Mouse (Mus musculus): ENCODE measurements at regions not wholly inside any gene's neighbourhood (a gene's known extent, or its start where the extent isn't known, plus 50 kb on each side); places are given as distances from the start of the nearest gene placed in this dataset.

- no peak for TF ChIP-seq CTCF (IDR thresholded peaks at IDR 0.05; ENCODE audit: control insufficient read depth, insufficient read depth, low read length)
- TF ChIP-seq POLR2A (IDR thresholded peaks at IDR 0.05; ENCODE audit: borderline replicate concordance, control insufficient read depth, low read depth, low read length): no peak
Measured at GRCm38 (mm10) chr9:41599874-41600273, 438.4 kb upstream of the Ubash3b start.
